Mouse (Mus musculus) embryonic facial prominence, embryonic 14.5 days (tissue): ENCODE measurements at regions not wholly inside any gene's neighbourhood (a gene's known extent, or its start where the extent isn't known, plus 50 kb on each side); places are given as distances from the start of the nearest gene placed in this dataset.

Experiments used
- ATAC-seq: fragments of 200-750 bp; cut with Nextera tagmentation; 2 replicates; pipeline ENCODE4 v1.8.0; 2017; ENCODE audit warnings: low read depth, moderate number of reproducible peaks, moderate TSS enrichment
- DNase-seq: peaks from one replicate; pipeline ENCODE4 v3.0.0-alpha.2; 2015; ENCODE audit warnings: low spot score
- H3K27ac ChIP-seq: fragments of 300-500 bp; sonication (generic); replicated peaks from 2 replicates; pipeline ENCODE4 v1.5.1; 2014; ENCODE audit warnings: low read depth, mild to moderate bottlenecking, low read length, moderate library complexity
- H3K27me3 ChIP-seq: fragments of 300-500 bp; sonication (generic); replicated peaks from 2 replicates; pipeline ENCODE4 v1.6.1; 2014; ENCODE audit warnings: low read length; ENCODE audit not compliant: control insufficient read depth, insufficient read depth
- H3K36me3 ChIP-seq: fragments of 300-500 bp; sonication (generic); 2 replicates; pipeline ENCODE4 v1.6.1; 2014; ENCODE audit warnings: low read length, mixed read lengths; ENCODE audit not compliant: control insufficient read depth, insufficient read depth
- H3K4me1 ChIP-seq: fragments of 300-500 bp; sonication (generic); 2 replicates; pipeline ENCODE4 v1.6.1; 2014; ENCODE audit warnings: antibody characterized with exemption, low read length; ENCODE audit not compliant: control insufficient read depth, insufficient read depth
- H3K4me2 ChIP-seq: fragments of 300-500 bp; sonication (generic); 2 replicates; pipeline ENCODE4 v1.6.1; 2014; ENCODE audit warnings: low read depth, mild to moderate bottlenecking, low read length, moderate library complexity, mixed read lengths
- H3K4me3 ChIP-seq: fragments of 300-500 bp; sonication (generic); 2 replicates; pipeline ENCODE4 v1.5.1; 2014; ENCODE audit warnings: low read depth, mild to moderate bottlenecking, low read length
- H3K9ac ChIP-seq: fragments of 300-500 bp; sonication (generic); 2 replicates; pipeline ENCODE4 v1.6.1; 2014; ENCODE audit warnings: low read depth, mild to moderate bottlenecking, low read length, moderate library complexity, mixed read lengths
- H3K9me3 ChIP-seq: fragments of 300-500 bp; sonication (generic); 2 replicates; pipeline ENCODE4 v1.6.1; 2016; ENCODE audit warnings: low read length; ENCODE audit not compliant: control insufficient read depth
- WGBS: fragments of 180-500 bp; shearing (Covaris S2); extraction: QIAGEN DNeasy Blood & Tissue Kit; methylation state at CpG from one replicate; pipeline ENCODE4 v1.1.7; 2014; 5-methylcytosine and 5-hydroxymethylcytosine counted together

DNA sequence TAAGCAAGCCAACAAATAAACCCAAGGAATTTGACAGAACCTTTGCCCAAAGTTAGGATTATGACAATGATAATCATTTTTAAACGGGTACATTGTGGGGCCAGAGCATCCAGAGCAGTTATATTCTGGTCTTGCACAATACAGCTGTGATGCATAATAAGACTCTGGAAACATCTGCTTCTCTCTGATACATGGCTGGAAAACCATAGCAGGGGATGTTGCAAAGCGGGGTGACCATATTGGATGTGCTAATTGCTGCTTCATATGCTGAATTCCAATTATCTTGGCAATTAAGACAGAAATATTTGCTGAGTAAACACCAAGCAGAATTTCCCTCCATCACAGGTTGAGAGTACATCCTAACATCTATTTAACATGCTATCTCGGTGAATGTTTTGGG is 70.5 kb upstream of the Csl start:
- H3K4me2 ChIP-seq = no peak overlapping the region
- no peak overlapping the region for H3K4me3 ChIP-seq
- H3K36me3 ChIP-seq = no peaks in the 10 kb centered on the region
- no peak for ATAC-seq
- H3K9me3 ChIP-seq = no peaks in the 10 kb centered on the region
- no peaks in the 10 kb centered on the region for H3K4me1 ChIP-seq
- DNase-seq = peak; percentile 19
- H3K9ac ChIP-seq = no peak overlapping the region
- H3K27me3 ChIP-seq = no peaks in the 10 kb centered on the region
- 75% methylated on average over 3 of the region's 3 CpGs for whole genome bisulfite sequencing
- no peak overlapping the region for H3K27ac ChIP-seq

DNA sequence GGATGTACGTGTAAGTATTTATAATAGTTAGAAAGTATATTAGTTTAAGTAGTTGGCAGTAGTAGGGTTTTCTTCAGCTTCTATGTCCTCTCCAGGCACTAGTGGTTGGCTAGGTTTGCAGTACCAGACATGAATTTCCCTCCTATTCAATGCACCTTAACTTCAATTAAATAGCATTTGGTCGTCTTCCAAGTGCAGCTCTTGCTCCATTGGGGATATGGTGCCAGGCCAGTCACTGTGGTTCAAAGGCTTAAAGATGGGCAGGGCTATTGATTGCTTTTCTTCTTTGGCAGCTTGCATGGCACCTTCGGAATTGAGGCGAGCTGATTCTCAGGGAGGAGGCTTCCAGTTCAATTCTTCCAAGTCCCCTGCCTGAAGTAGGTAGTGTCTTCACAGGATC is 68.0 kb upstream of the Csl start:
- no peaks in the 10 kb centered on the region for H3K9me3 ChIP-seq
- H3K27ac ChIP-seq = no peak overlapping the region
- no peak overlapping the region for H3K4me3 ChIP-seq
- H3K9ac ChIP-seq = no peak overlapping the region
- H3K4me1 ChIP-seq = no peaks in the 10 kb centered on the region
- no peak overlapping the region for H3K4me2 ChIP-seq
- WGBS = 87% methylated on average over 4 of the region's 4 CpGs
- no peaks in the 10 kb centered on the region for H3K27me3 ChIP-seq
- H3K36me3 ChIP-seq = no peaks in the 10 kb centered on the region
- DNase-seq (no peak), ATAC-seq (no peak)

DNA sequence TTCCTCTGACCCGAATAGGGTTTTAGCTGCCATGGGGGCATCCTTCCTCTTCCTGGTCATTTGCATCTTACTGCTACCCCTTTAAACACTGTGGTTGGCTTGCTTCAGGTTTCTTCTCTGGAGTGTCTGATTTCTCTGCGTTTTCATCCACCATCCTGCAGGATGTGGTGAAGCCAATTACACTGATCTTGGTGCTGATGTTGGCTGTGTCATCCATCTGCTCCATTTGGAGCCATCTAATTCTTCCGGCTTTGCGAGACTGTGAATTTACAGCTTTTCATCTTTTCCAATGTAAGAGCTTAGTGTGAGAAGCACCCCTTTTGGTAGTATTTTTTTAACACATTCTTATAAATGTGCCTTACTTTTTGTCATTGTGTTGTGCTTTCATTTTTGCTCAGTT is 66.4 kb upstream of the Csl start:
- H3K4me1 ChIP-seq = no peaks in the 10 kb centered on the region
- H3K4me2 ChIP-seq = no peak overlapping the region
- H3K36me3 ChIP-seq = no peaks in the 10 kb centered on the region
- no peaks in the 10 kb centered on the region for H3K27me3 ChIP-seq
- H3K27ac ChIP-seq = no peak overlapping the region
- no peak for ATAC-seq
- no peak overlapping the region for H3K9ac ChIP-seq
- H3K9me3 ChIP-seq = no peaks in the 10 kb centered on the region
- WGBS = 87% methylated on average over 4 of the region's 4 CpGs
- no peak for DNase-seq
- no peak overlapping the region for H3K4me3 ChIP-seq

DNA sequence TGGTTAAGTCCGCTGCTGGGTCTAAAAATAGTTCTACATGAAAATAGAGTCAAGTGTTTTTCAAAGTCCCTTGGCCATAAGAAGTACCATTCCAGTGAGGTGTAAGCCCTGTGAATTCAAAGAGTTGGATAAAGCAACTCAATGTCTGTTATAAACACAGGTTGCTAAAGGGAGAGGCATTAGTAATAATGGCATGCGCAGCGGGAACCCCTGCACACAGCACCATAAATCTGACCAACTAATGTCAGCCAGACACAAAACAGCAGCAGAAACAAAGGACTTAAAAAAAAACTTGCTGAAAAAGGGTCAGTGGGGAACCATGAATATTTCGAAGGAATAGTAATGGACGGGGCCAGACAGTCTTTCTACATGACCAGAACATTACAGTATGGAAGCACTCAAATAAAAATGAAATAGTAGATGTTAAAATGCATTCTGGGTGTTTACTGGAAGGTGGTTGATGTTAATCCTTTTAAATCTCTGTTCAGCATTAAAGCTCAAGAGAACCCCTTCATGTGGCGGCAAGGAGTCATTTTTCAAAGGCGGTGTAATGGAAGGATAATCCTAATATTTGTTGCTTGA is 52.7 kb upstream of the Csl start:
- Histone ChIP-seq H3K27me3 (no peaks in the 10 kb centered on the region), H3K9ac (no peak overlapping the region), H3K36me3 (no peaks in the 10 kb centered on the region), H3K4me1 (no peaks in the 10 kb centered on the region), H3K4me2 (no peak overlapping the region), H3K27ac (no peak overlapping the region), H3K9me3 (no peaks in the 10 kb centered on the region), H3K4me3 (no peak overlapping the region)
- 0 out of 2 replicates have a peak, but pooled peaks have one; percentile 22 for ATAC-seq
- 74% methylated on average over 7 of the region's 7 CpGs for WGBS
- no peak for DNase-seq

DNA sequence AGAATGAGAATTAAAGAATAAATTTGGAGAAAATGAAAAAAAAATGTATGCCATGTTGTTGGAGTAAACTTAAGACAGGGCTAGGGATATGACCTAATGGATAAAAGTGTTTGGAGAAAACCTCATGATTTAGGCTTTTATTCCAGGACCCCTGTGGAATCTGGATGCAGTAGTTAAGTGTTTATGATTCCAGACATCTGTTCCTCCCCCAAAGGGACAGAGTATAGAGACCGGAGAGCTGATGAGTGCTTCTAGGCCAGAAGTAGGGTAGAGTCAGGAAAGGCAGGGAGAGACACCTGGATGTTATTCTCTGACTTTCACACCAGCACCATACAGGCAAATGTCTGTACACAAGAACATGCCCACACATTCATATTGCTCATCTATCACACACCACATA is 52.0 kb upstream of the Csl start:
- no peak overlapping the region for H3K27ac ChIP-seq
- H3K9me3 ChIP-seq = no peaks in the 10 kb centered on the region
- H3K36me3 ChIP-seq = no peaks in the 10 kb centered on the region
- no peak overlapping the region for H3K9ac ChIP-seq
- H3K4me2 ChIP-seq = no peak overlapping the region
- 89% methylated on average over 1 of the region's 1 CpGs for WGBS
- no peak overlapping the region for H3K4me3 ChIP-seq
- H3K4me1 ChIP-seq = no peaks in the 10 kb centered on the region
- DNase-seq (no peak), ATAC-seq (no peak)
- no peaks in the 10 kb centered on the region for H3K27me3 ChIP-seq
